Mouse (Mus musculus) cortical plate, adult 2 months (tissue): Measurements from ENCODE around the gene Tmem129. TPM values are rescaled to one million over a fixed set of nuclear protein-coding genes. Genes with fewer than 3 reads are reported as not detected.

Experiments
- H3K27ac ChIP-seq: fragments of 200-500 bp; 2 replicates; pipeline ENCODE4 v1.5.1; 2012; ENCODE audit warnings: low read length, control low read depth, inconsistent platforms; ENCODE audit not compliant: insufficient read depth
- H3K4me1 ChIP-seq: fragments of 200-500 bp; 2 replicates; pipeline ENCODE4 v1.6.1; 2011; ENCODE audit warnings: low read length; ENCODE audit not compliant: control insufficient read depth, insufficient read depth
- H3K4me3 ChIP-seq: fragments of 200-500 bp; 2 replicates; pipeline ENCODE4 v1.5.1; 2011; ENCODE audit warnings: mild to moderate bottlenecking, low read length, control low read depth; ENCODE audit not compliant: insufficient read depth
- CTCF ChIP-seq: fragments of 200-500 bp; IDR thresholded peaks from 2 replicates; pipeline ENCODE4 v1.5.1; 2011; ENCODE audit warnings: mild to moderate bottlenecking, control low read depth, low read length; ENCODE audit not compliant: insufficient read depth; ENCODE audit errors: extremely low read depth
- polyA plus RNA-seq: library from polyadenylated mRNA; depleted of rRNA; stranded (reverse); fragments of >200 nt; gene quantifications from 2 replicates; pipeline ENCODE4 v1.2.3, GENCODE M21; 2012; rRNA removed

The Tmem129 gene
- polyA plus RNA-seq, 1 experiment: 37.1 TPM

DNA sequence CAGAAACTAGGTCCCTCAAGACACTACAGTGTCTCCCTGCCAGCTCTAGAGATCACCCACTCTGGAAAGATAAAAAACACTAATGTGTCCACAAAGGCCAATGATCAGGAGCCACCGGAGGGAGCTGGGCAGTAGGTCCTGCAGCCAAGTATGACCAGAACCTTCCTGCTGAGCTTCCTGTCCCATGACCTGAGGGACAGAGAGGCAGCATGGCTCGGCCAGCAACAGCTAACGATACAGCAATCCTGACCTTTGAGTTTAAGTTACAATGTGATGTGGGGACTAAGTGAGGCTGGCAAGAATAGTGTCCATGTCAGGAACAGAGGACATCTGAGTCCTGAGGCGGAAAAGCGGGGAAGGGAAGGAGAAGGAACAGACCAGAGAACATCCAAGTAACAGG, 52.9 kb downstream of the Tmem129 start:
- H3K4me3 ChIP-seq: no peak overlapping the region
- TF ChIP-seq CTCF: no peak
- H3K4me1 ChIP-seq: no peaks in the 10 kb centered on the region
- no peak overlapping the region for H3K27ac ChIP-seq

Other genes starting within 250 kb of the Tmem129 start
- not detected in 2 replicates for gene Nkx1-1, start 224.4 kb downstream of the Tmem129 start, polyA plus RNA-seq
- gene Fam53a, start 28.8 kb downstream of the Tmem129 start, polyA plus RNA-seq: 17.2 and 19.1 TPM in 2 replicates
- 0.73 and 1.0 TPM in 2 replicates for gene Gm9903, start 28.5 kb downstream of the Tmem129 start, polyA plus RNA-seq
- 27.6 and 28.4 TPM in 2 replicates for gene Slbp, start 5.8 kb downstream of the Tmem129 start, polyA plus RNA-seq
- 9.3 and 11.4 TPM in 2 replicates for gene Tacc3, start 288 bp downstream of the Tmem129 start, polyA plus RNA-seq
- gene Fgfr3, start 63.3 kb upstream of the Tmem129 start, polyA plus RNA-seq: 150 and 169 TPM in 2 replicates
- gene Letm1, start 124.4 kb upstream of the Tmem129 start, polyA plus RNA-seq: 57.5 and 58.1 TPM in 2 replicates
- gene Nsd2, start 162.3 kb upstream of the Tmem129 start, polyA plus RNA-seq: 42.7 and 44.2 TPM in 2 replicates